Mouse (Mus musculus) kidney, postnatal 36 days (tissue): ENCODE data around the gene Olfr741.
A peak's percentile ranks its signal among the peaks of the same experiment; 100 is the strongest.

Experiments
- DNase-seq, 2 experiments: peaks; one replicate each; pipeline ENCODE4 v3.0.0; 2021 to 2022; ENCODE audit warnings: mixed read lengths in 2 of 2

Gene Olfr741

DNA sequence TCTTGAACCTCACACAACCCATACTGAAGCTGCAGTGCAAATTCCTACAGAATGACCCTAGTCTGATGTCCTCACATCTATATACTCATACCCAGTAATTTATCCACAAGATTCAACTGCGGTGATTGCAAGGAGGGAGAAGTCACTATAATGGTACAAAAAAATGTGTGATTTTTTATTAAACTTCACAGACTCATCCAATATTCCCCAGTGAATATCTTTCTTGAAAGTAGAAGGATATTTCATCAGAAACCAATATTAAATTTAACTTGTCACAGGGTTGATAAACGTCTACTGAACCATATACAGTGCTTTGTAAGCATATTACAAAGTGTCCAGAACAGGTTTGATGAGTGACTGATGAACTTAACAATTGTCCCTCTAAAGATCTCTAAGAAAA lies at the start of gene Olfr741:
TSS of gene Olfr741 (plus strand) at position 301 of the 400 bp plus-strand sequence.
- no peak for DNase-seq

DNA sequence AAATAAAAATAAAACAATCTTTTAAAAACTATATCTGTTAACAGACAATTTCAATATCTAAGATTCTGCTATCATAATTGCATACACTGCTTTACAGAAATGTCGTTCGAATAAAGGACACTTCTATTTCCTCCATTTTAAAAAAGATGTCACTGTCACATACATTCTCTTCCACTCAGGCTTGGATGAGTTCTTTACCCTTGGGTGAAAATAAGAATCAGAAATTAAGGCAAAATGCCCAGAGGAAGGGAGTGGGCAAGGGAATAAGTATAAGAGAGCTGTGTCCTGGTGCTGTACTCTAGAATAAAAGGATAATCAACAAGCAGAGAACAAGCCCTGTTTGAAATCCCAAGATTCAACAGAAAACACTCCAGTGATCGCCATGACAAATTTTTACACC lies 27.3 kb upstream of the Olfr741 start, which contains the start of gene Olfr740:
TSS of gene Olfr740 (plus strand) at position 301 of the 400 bp plus-strand sequence.
- DNase-seq: no peak

DNA sequence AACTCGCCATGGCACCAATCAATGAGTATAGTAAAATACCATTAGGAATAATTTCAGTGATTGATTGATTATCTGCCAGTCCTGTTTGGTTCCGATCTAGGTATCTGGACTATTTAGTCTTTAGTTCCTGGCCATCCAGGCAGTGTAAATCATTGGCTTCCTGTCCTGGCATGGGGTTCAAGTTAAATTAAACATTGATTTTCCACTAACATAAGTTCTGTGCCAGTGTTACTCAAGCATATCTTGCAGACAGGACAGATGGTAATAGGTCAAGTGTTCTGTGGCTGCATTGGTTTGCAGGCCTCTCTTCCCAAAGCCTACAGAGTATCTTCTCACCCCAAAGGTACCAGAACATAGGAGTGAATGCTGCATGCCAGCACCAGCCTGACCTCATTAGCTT lies 5.9 kb downstream of the Olfr741 start:
- DNase-seq: peak; percentile 2 to 7

DNA sequence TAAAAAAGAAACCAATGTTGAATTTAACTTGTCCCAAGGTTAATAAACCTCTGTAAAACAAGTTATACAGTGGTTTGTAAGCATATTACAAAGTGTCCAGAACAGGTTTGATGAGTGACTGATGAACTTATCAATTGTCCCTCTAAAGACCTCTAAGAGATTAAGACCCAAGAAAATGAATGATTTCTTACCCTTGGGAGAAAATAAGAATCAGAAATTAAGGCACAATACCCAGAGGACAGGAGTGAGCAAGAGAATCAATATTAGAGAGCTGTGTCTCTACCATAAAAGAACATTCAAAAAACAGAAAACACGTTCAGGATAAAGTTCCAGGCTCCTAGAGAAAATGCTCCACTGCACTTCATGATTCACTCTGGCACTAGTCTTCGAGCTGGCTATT lies 30.8 kb downstream of the Olfr741 start, which contains the start of gene Olfr742:
TSS of gene Olfr742 (plus strand) at position 301 of the 400 bp plus-strand sequence.
- DNase-seq: no peak

DNA sequence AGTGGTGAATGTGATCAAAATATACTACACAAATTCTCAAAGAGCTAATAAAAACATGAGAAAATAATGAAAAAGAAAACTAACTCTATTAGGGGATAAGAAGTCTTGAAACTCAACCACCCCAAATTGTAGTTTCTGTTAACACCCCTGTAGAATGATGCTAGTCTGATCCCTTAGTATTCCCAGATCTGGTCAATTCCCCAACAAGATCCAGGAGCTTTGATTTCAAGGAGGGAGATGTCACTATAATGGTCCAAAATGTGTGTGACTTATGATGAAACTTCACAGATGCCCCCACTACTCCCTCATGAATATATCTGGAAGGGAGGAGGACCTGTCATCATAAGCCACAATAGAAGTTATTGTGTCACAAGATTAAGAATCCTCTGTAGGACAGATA lies 49.0 kb downstream of the Olfr741 start, which contains the start of gene Olfr743:
TSS of gene Olfr743 (plus strand) at position 301 of the 400 bp plus-strand sequence.
- no peak for DNase-seq
